Mouse (Mus musculus) kidney, postnatal 14 days (tissue): ENCODE measurements around the gene Fam89a.
A peak's percentile ranks its signal among the peaks of the same experiment; 100 is the strongest.

Experiments
- DNase-seq: peaks from one replicate; pipeline ENCODE4 v3.0.0; 2022; ENCODE audit warnings: mixed read lengths

Fam89a gene

GRCm38 (mm10) chr8:124751709-124752173, at the start of gene Fam89a:
Gene Fam89a, minus strand, starts transcription at chr8:124751832.
- DNase-seq = peak; percentile 67

GRCm38 (mm10) chr8:124800542-124800941, 48.9 kb upstream of the Fam89a start:
- no peak for DNase-seq

- DNase-seq = no peak
These were observed 44.3 kb upstream of the Fam89a start for GRCm38 (mm10) chr8:124795781-124796488.

GRCm38 (mm10) chr8:124794486-124794780, 42.8 kb upstream of the Fam89a start:
- DNase-seq = peak; percentile 34

- DNase-seq = peak; percentile 2
These were observed 42.2 kb upstream of the Fam89a start for GRCm38 (mm10) chr8:124793661-124794485.

GRCm38 (mm10) chr8:124793172-124793651, 41.6 kb upstream of the Fam89a start:
- DNase-seq = peak; percentile 93

- peak; percentile 53 for DNase-seq
These were observed 41.1 kb upstream of the Fam89a start, which contains the start of gene Trim67 for GRCm38 (mm10) chr8:124792708-124793107. Gene Trim67, plus strand, starts transcription at chr8:124793092.

GRCm38 (mm10) chr8:124792186-124792585, 40.6 kb upstream of the Fam89a start:
- peak; percentile 10 for DNase-seq

GRCm38 (mm10) chr8:124791751-124792150, 40.1 kb upstream of the Fam89a start:
- no peak for DNase-seq

- DNase-seq = no peak
These were observed 39.0 kb upstream of the Fam89a start for GRCm38 (mm10) chr8:124790676-124791075.

GRCm38 (mm10) chr8:124784613-124785012, 33.0 kb upstream of the Fam89a start:
- DNase-seq = no peak

- DNase-seq = peak; percentile 12
These were observed 31.6 kb upstream of the Fam89a start for GRCm38 (mm10) chr8:124783228-124783627.

GRCm38 (mm10) chr8:124782431-124782830, 30.8 kb upstream of the Fam89a start:
- DNase-seq = no peak

- DNase-seq = peak; percentile 25
These were observed 28.6 kb upstream of the Fam89a start for GRCm38 (mm10) chr8:124780236-124780635.

GRCm38 (mm10) chr8:124775695-124776094, 24.1 kb upstream of the Fam89a start:
- peak; percentile 77 for DNase-seq

GRCm38 (mm10) chr8:124772389-124772788, 20.8 kb upstream of the Fam89a start:
- DNase-seq = no peak

- DNase-seq = no peak
These were observed 11.4 kb upstream of the Fam89a start for GRCm38 (mm10) chr8:124763061-124763460.

- DNase-seq = peak; percentile 38
These were observed 6.9 kb upstream of the Fam89a start for GRCm38 (mm10) chr8:124758544-124758943.

GRCm38 (mm10) chr8:124756601-124757000, 5.0 kb upstream of the Fam89a start:
- DNase-seq = no peak

- DNase-seq = no peak
These were observed 4.5 kb upstream of the Fam89a start for GRCm38 (mm10) chr8:124756153-124756552.

- DNase-seq = no peak
These were observed 3.8 kb upstream of the Fam89a start for GRCm38 (mm10) chr8:124755481-124755880.

- DNase-seq = no peak
These were observed 3.2 kb upstream of the Fam89a start for GRCm38 (mm10) chr8:124754792-124755190.

GRCm38 (mm10) chr8:124754101-124754791, 2.6 kb upstream of the Fam89a start:
- peak; percentile 20 for DNase-seq
